Mouse (Mus musculus) cerebellum, postnatal 4 days (tissue): ENCODE measurements around the gene Wipi2.
A peak's percentile ranks its signal among the peaks of the same experiment; 100 is the strongest.

Experiments used
- DNase-seq, 2 experiments: peaks; one replicate each; pipeline ENCODE4 v3.0.0; 2022; ENCODE audit warnings: low spot score in 2 of 2, mixed read lengths in 1 of 2

The Wipi2 gene

DNA sequence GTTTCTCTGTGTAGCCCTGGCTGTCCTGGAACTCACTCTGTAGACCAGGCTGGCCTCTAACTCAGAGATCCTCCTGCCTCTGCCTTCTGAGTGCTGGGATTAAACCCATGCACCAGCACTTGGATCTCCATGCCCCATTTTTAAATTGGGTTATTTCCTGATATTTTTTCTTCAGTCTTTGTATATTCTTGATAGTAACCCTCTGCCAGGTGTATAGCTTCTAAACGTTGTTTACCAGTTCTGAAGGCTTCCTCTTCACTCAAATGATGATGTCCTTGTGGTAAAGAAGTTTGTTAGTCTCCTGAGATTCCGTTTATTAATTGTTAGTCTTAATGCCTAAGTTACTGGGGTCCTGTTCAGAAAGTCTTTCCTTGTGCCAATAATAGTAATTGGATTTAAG lies at the start of gene Wipi2:
Gene Wipi2, plus strand, starts transcription at position 301 of the 400 bp plus-strand sequence.
- DNase-seq = no peak

DNA sequence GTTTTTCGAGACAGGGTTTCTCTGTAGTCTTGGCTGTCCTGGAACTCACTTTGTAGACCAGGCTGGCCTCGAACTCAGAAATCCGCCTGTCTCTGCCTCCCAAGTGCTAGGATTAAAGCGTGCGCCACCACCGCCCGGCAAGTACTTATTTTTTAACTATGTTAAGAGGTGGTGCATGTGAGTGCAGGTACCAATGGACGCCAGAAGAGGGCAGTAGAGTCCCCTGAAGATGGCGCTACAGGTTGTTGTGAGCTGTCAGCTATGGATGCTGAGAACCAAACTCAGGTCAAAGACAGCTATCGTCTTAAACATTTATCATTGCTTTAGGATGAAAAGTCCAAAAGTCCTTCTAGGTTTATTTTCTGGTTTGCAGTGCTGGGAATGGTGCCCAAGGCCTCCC lies 49.3 kb upstream of the Wipi2 start:
- no peak for DNase-seq

DNA sequence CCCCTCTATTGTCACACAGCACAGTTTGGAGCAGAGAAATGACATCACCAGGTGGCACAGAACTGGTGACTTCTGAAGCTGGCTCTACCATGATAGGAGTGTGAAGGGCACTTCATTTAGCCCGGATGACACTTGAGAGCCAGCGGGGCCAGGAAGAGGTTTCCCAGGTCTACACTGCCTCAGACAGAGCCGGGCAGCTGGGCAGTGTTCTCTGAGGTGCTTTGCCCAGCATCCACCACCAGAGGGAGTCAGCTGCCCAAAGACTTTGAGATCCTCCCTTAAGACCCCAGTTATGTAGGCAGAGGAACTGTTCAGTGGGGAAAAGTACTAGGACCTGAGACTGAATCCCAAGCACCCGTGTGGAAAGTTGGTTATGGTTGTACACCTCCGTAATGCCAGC lies 46.0 kb upstream of the Wipi2 start:
- DNase-seq = peak; percentile 49 to 79

DNA sequence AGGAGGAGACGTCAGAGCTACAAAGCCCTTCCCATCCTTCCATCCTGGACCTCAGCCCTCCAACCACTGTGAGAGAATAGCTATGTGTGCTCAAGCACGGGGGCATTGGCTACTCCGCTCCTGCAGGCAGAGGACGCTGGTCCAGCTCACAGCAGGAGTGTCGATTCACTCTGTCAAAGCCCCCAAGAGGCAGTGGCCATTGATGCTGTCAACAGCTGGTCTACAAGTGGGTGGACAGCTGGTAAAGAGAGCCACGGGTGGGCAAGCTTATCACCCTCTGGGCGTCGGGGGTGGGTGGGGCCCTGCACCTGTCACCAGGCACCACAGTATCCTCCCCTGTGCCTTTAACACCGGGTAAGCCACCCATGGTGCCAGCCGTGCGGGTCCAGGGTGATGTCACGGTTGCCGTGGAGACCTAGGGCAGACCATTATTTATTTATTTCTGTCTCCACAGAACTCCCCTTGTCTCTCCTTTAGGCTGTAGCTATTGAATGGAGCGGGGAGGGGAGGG lies 43.8 kb upstream of the Wipi2 start:
- peak; percentile 44 to 58 for DNase-seq

DNA sequence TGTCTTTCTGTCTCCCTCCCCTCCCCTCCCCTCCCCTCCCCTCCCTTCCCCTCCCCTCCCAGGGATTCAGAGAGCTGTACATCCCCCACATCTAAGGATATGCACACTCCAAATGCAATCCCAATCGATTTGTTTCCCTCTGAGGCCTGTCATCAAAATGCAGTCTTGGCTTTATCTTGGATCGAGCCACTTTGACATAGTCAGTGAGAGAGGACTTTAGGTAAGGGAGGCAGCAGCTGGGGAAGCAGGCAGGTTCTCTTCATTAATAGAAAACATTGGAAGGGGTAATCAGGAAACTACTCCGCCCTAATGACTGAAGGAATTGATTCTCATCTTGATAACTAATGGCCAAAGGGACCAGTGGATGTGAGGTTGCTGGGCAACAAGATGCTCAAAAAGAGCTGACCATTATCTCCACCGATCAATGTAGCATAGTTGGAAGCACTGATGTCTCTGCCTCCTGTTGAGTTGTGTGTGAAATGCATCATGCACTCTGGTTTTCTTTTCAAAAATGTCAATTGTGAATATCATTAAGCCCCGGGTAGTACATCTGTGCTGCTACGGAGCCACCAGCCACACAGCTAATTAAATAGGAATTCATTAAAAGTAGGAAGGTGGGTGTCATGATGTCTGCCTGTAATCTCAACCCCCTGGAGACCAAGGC lies 36.4 kb upstream of the Wipi2 start:
- DNase-seq = no peak

DNA sequence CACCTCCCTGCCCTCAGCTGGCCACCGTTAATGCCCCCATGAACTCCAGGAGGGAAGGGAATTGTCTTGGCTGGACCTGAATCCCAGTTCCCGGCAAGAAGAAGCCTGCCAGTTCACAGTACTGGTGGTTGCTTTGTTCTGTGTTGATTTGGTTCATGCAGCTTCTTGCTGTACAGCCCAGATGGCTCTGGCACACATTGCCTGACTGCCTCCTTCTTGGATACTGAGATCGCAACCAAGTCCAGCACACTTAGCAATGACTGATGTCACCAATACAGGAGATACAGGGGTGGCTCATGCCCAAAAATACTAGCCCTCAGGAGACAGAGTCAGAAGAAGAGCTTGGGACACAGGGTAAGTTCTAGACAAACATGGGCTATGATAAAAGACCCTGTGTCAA lies 31.8 kb upstream of the Wipi2 start:
- DNase-seq = no peak

DNA sequence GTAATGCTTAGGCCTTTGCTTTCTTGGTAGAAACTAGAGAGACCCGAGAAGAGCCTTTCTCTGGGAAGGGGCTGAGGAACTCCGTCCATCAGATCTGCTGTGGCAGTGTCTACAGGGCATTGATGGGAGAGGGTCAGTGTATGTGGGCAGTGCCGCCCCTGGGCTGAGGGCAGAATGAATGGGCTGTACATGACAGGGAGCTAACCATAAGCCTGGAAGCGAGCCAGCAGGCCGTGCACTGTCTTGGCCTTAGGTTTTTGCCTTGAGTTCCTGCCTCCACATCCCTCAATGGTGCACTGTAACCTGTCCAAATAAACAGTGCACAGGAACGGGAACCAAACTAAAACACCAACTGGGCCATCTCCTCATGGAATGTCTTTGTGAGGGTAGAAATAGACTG lies 30.8 kb upstream of the Wipi2 start:
- DNase-seq = no peak

DNA sequence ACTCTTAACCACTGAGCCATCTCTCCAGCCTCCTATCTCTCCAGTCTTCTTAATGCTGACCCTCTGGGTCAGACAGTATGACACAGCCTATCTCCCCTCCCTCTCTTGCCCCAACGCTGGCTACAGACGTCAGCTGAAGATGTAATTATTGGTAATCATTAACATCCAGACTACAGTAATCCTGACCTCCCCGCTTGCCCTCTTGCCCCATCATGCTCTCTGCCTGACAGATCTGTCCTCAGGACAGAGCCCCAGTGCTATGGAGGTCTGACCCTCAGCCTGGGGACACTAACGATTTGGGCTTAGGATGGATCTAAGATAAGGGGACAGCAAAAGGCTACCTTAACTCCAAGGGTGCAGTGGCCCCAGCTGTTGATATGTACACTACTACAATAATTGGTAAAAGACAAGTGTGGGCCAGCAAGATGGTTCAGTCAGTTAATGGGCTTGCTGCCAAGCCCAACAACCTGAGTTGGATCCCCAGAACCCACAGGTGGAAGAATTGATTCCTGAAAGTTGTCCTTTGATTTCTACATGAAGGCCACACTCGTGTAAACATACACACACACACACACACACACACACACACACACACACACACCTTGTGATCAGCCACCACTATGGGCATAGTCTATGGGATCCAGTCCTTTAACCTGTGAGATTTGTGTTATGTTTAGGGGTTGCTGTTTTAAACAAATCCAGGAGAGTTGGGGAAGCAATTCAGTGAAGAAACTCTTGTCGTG lies 29.7 kb upstream of the Wipi2 start:
- DNase-seq = no peak

DNA sequence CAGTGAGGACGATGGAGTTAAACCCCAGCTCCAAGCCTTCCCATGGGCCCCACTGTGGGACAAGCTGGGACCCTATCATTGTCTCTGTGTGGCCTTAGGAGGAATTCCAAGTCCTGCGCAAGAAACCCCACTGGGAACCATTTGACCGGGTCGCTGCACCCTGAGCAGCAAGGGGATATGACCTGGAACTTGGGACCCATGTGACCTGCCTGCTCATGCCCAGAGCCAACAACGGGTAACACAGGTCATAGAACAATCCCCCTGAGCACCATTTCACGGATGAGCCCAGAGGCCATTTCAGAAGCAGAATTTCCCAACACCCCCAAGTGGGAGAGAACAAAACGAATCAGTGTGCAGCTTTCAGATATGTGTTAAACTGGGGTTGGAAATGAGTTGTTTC lies 23.1 kb upstream of the Wipi2 start:
- no peak for DNase-seq

DNA sequence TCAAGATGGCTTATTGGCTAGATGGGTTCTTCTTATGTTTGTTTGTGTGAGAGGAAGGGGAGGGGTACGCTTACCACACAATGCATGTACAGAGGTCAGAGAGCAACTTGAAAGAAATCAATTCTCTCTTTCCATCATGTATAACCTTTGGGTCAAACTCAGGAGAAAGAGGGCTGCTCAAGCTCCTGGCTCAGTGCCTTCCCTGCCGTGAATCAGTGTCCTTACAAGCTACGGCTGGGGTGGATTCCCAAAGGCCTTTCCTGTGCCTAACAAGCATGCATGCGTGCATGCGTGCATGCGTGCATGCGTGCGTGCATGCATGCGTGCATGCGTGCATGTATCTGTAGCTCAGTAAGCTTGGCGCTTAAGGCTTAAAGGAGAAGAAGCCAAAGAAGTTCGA lies 22.2 kb upstream of the Wipi2 start:
- DNase-seq = no peak

DNA sequence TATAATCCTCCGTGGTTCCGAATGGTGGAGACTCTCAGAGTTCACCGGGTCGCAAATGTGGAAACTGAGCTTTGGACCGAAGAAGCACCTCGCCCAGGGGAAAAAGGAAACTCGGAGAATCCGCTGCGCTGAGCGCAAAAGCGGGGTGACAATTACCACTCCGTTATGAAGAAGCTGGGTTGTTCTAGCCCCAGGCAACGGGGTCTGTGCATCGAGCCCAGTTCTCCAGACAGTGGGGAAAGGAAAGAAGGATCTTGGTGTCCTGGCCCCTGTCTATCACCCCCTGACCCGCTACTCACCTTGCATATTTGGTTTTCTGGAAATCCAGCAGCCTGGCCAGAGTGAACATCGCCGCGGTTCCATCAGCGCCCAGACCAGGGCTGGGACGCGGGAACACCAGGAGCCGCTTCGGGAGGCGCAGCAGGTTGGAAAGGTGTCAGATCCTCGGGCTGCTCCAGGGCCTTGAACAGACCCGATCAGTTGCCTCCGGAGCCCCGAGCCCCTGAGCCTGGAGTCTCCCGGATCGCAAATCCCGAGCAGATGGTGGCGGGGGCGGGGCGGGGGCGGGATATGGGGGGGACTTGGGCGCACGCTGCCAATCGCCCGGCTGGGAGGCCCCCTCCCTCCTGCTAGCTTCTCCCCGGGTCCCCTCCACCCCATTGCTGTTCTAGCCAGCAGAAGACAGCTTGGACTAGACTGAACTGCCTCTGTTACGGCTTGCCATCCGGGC lies 19.1 kb upstream of the Wipi2 start, which contains the start of gene Mmd2:
Gene Mmd2, minus strand, starts transcription at position 542 of the 730 bp plus-strand sequence.
- DNase-seq = peak in 1 of 2 experiments; percentile 54

DNA sequence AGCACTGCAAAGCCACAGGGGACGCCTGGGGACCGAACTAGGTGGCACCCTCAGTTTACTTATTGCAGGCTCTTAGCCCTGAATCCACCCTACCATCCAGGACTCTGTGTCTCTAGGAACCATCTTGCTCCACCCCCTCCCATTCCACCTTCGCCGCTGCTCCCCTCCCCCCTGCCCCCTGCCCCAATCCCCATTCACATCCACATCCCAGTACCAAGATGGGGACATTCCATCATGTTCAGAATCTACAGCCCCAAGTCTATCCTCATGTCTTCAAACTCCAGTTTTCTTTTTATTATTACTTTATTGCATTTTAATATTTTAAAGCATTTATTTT lies 18.5 kb upstream of the Wipi2 start:
- DNase-seq = no peak

DNA sequence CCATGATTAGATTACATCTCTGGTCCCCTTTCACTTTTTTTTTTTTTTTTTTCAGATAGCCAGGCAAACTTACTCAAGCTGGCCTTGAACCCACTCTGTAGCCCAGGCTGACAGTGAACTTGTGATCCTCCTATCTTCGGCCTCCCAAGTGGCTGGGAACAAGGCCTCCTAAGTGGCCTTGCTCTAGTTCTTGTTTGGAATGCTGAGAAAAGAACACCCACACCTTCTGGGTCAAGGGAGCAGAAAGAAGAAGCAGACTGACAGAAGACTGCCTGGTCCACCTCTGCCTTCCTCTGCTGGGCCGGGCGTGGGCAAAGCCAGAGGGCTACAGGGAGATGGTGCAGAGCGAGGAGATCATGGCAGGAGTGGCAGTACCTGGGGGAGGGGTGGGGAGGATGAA lies 17.1 kb upstream of the Wipi2 start:
- DNase-seq = no peak

DNA sequence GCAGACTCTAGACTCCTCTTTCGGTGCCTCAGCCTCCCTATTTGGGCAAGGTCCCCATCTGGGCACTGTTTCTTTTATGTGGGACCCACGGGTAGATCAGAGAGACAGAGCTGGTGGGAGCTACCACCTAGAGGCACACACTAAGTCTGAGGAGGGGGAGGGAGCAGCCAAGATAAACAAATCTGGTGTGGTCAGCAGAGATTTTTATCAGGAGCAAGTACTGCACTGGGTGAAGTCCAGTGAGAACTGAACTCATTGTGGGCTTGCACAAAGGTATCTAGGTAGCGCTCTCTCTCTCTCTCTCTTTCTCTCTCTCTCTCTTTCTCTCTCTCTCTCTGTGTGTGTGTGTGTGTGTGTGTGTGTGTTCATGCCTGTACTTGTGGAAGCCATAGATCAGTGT lies 13.0 kb upstream of the Wipi2 start:
- DNase-seq = no peak

DNA sequence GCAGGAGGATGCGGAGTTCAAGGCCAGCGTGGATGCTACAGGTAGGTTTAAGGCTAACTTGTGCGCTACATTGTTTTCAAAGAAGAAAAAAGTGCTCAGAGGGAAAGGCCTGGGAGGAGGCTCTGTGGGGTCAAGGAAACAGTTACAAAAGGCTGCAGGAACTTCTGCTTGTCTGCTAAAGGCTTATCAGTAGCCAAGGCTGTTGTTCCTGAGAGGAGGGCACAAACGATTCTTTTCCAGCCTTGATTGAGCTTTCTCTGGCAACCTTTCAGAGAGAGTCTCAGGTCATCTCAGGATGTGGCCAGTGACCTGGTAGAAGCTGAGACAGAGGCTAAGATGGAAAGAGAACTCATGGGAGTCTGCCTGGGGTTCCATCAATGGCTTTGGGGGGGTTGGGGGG lies 11.9 kb upstream of the Wipi2 start:
- DNase-seq = no peak

DNA sequence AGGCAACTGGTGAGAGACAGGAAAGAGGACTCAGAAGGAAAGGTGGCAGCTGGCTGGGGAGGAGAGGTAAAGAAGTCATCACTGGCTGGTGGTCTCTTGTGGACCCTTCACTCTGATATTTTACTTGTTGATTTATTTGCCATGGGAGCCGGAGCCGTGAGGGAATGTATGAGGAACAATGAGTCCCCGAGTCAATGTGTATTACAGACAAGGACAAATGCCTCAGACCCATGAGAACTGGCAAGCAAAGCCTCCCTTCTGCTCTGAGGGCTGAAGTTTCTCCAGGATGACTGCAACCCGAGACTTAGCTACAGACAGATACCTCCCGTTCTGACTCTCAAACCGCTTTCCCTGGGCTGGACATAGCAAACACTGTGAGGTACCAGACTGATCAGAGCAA lies 11.2 kb upstream of the Wipi2 start:
- DNase-seq = no peak

DNA sequence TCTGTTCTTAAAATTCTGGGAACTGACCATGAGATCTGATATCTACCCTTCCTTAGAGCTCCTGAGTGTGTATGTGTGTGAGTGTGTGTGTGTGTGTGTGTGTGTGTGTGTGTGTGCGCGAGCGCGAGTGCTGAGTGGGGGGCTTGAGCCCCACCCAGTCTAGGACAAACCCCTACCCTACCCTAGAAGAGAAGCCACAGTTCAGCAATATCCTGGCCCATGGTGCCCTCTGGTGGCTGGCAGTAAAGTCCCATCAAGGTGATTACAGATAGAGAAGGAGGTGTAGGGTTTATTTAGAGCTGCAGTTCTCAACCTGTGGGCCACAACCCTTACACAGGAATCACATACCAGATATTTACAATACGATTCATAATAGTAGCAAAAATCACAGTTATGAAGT lies 7.6 kb upstream of the Wipi2 start:
- DNase-seq = peak in 1 of 2 experiments; percentile 68

DNA sequence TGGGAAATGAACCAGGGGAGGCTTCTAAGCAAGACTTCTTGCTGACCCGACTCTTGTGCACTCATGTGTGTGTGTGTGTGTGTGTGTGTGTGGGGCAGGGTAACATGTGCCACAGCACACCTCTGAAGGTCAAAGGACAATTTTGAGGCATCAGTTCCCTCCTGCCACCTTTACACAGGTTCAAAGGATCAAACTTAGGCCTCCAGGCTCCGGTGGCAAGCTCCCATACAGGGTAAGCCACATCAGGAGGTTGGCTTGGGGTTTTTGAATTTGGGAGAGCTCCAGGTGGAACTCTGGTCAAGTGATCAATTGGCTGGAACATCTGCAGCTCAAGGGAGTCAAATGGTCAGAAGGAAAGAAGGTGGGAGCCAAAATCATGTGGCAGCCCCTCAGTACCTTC lies 6.1 kb upstream of the Wipi2 start:
- no peak for DNase-seq

DNA sequence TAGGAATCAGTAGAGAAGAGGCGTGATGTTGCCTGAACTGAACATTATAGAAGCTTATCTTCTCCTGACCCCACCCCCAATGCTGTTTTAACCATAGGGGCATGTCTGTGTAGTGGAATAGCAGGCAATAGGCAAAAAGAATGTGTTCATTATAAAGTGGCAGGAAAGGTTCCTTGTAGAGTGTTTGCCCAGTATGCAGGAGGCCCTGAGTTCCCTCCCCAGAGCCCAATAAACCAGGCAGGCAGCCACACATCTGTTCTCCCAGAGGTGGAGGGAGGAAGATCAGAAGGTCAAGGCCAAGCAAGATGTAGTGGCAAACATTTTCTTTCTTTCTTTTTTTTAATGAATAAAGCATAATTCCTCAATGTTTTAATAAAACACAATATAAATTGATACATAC lies 5.4 kb upstream of the Wipi2 start:
- DNase-seq = no peak

DNA sequence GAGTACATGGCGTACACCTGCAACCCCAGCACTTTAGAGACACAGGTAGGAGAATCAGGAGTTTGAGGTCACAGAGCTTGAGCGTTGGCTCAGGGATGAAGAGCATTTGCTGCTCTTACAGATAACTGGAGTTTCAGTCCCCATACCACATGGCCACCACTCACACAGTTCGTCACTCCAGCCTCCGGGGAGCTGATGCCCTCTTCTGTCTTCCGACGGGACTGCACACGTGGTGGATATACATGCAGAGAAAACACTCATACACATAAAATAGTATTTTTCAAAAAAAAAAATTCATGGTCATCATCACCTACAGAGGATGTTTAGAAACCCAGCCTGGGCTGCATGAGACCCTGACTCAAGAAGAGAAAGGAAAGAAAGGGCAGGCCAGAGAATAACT lies 4.4 kb upstream of the Wipi2 start:
- no peak for DNase-seq

DNA sequence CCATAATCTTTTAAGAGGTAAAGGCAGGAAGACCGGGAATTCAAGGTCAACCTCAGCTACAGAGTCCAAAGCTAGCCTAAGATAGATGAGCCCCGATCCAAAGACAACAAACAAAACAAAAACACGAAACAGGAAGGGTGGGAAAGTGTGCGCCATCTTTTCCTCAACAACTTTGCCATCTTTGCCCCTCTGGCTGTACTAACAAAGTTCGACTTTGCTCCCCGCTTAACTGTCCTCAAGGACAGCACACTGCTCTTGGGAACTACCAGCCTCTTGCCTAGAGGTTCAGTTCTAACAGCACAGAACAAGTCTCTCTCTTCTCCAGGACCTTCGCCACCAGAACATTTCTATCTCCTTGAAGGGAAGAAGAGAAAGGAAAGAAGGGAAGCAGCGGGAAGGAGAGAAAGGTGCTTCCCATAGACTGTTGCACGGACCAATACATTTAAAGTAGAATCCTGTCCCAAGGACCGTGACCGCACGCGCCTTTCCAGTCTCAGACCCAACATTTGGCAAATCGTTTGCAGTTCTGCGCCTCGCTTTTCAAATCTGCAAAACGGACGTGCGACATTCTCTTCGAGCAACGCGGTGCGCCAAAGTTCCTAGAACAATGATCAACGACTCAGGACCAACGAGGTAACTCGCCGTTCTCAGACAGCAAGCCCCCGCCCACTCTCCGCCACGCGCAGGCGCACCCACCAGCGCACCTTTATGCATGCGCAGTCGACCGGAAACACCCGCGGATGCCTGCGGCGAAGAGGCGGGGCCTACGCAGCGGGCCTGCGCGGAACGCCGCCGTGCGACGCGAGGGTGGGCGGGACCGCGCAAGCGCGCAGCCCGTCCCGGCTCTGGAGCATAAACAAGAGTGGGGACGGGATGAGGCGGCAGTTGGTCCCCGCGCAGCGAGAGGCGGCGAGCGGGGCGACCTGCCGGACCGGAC lies 1.5 kb downstream of the Wipi2 start:
- DNase-seq = peak; percentile 89 to 98

DNA sequence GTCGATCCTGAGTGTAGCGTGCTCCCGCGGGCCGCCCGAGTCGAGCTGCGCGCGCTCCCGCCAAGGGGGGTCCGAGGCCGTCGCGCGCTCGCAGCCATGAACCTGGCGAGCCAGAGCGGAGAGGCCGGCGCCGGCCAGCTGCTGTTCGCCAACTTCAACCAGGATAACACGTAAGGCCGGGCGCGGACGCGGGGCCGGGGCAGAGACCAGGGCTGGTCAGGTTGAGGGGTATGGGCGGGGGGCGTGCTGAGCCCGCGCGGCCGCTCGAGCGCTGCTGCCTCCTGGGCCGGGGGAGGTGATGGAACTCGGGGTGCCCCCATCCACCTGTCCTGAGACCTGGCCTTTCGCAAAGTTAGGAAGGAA lies 2.1 kb downstream of the Wipi2 start:
- no peak for DNase-seq
